Mouse (Mus musculus) T-helper 2 cell (primary cell): Measurements from ENCODE around the gene Hs6st2.

Experiments used
- in situ Hi-C: fragments of 300-600 bp; cut with MboI, MseI; formaldehyde crosslinking; loops from one replicate; pipeline ENCODE4 v1.15.1; 2025; ENCODE audit warnings: high pct_unique_total_duplicates

Gene Hs6st2

GRCm38 (mm10) chrX:51349682-51350081, 332.0 kb downstream of the Hs6st2 start:
- in situ Hi-C loops = loop anchor here (25.0 kb wide), 1 partner anchor 687 kb away; no protein-coding TSS in a partner anchor

DNA sequence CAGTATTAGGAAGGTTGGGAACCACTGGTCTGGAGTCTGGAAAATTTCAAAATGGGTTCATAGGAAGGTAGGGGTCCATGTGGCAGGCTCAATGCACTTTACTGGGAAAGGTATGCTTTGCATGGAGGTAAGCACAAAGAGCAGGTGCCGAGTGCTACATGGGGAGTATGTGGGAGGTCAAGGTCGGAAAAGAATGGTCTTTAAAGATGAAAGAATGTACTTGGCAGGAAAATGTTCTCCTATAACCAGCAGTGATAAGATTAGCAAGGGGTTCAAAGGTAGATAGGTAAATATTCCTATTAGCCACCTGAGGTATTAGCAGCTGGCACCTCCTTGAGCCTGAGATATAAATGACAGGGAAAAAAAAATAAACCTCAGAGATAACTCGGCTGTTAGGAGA, 338.1 kb downstream of the Hs6st2 start:
- in situ Hi-C loops = no loop called here
